Mouse (Mus musculus) liver, embryonic 11.5 days (tissue): ENCODE results near the gene Izumo2. TPM values are rescaled to one million over a fixed set of nuclear protein-coding genes. Genes with fewer than 3 reads are reported as not detected.

Source experiments
- ATAC-seq: fragments of 200-750 bp; cut with Nextera tagmentation; replicated peaks from 2 replicates; pipeline ENCODE4 v1.8.0; 2017; ENCODE audit warnings: moderate number of reproducible peaks, mild to moderate bottlenecking, moderate TSS enrichment, moderate library complexity; ENCODE audit not compliant: low FRiP score
- DNase-seq: peaks from one replicate; pipeline ENCODE4 v3.0.0-alpha.2; 2017; ENCODE audit warnings: low spot score
- H3K27ac ChIP-seq: fragments of 300-500 bp; sonication (generic); 2 replicates; pipeline ENCODE4 v1.5.1; 2014; ENCODE audit warnings: mild to moderate bottlenecking, low read depth, low read length, control low read depth
- H3K27me3 ChIP-seq: fragments of 300-500 bp; sonication (generic); replicated peaks from 2 replicates; pipeline ENCODE4 v1.6.1; 2014; ENCODE audit warnings: low read length, mixed read lengths; ENCODE audit not compliant: control insufficient read depth, insufficient read depth
- H3K36me3 ChIP-seq: fragments of 300-500 bp; sonication (generic); 2 replicates; pipeline ENCODE4 v1.6.1; 2014; ENCODE audit warnings: mild to moderate bottlenecking, low read length, moderate library complexity, mixed read lengths; ENCODE audit not compliant: control insufficient read depth, insufficient read depth
- H3K4me1 ChIP-seq: fragments of 300-500 bp; sonication (generic); replicated peaks from 2 replicates; pipeline ENCODE4 v1.6.1; 2014; ENCODE audit warnings: low read length, mixed read lengths; ENCODE audit not compliant: control insufficient read depth, insufficient read depth
- H3K4me2 ChIP-seq: fragments of 300-500 bp; sonication (generic); 2 replicates; pipeline ENCODE4 v1.6.1; 2014; ENCODE audit warnings: mild to moderate bottlenecking, control low read depth, moderate library complexity
- H3K4me3 ChIP-seq: fragments of 300-500 bp; sonication (generic); 2 replicates; pipeline ENCODE4 v1.5.1; 2014; ENCODE audit warnings: low read depth, low read length, control low read depth
- H3K9ac ChIP-seq: fragments of 300-500 bp; sonication (generic); 2 replicates; pipeline ENCODE4 v1.6.1; 2014; ENCODE audit warnings: low read depth, low read length, control low read depth
- H3K9me3 ChIP-seq: fragments of 300-500 bp; sonication (generic); 2 replicates; pipeline ENCODE4 v1.6.1; 2016; ENCODE audit warnings: low read length, inconsistent platforms, mixed read lengths; ENCODE audit not compliant: control insufficient read depth
- WGBS: fragments of 180-500 bp; shearing (Covaris S2); extraction: QIAGEN DNeasy Blood & Tissue Kit; methylation state at CpG from one replicate; pipeline ENCODE4 v1.1.7; 2014; 5-methylcytosine and 5-hydroxymethylcytosine counted together
- polyA plus RNA-seq: library from polyadenylated mRNA; unstranded; fragments of >200 nt; fragmentation: Nextera tagmentation; extraction: Ambion mirVana; gene quantifications from 2 replicates; pipeline ENCODE4 v1.2.1, GENCODE M21; 2014

The Izumo2 gene
- polyA plus RNA-seq, 1 experiment from 2014 or later = not detected

- Histone ChIP-seq H3K4me3 (no peak overlapping the region), H3K27ac (no peak overlapping the region), H3K4me2 (no peak overlapping the region), H3K36me3 (peaks cover 32% of the 10 kb centered on the region), H3K27me3 (no peaks in the 10 kb centered on the region), H3K9me3 (no peaks in the 10 kb centered on the region), H3K4me1 (no peaks in the 10 kb centered on the region), H3K9ac (no peak overlapping the region)
- ATAC-seq (no peak), DNase-seq (no peak)
Measured at GRCm38 (mm10) chr7:44760366-44760765, 51.8 kb downstream of the Izumo2 start.

DNA sequence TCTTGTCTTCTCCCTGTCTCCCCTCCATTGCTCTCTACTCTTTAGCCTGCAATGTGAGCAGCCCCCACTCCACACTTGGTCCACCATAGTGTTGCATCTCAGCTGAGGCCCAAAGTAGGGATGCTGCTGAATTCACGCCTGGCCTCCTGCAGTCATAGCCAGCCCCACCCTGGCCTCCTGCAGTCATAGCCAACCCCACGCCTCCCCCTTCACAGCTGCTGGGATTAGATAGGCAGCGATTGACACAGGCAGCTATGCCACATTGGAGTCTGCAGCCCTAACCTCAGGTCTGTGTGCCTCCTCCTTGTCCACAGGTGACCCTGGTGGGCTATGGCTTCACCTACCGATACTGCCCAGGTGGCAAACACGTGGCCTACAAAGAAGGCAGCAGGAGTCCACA lies 59.6 kb downstream of the Izumo2 start:
- H3K4me3 ChIP-seq = no peak overlapping the region
- peak overlapping the region; percentile 14; the same call in 1 of the 2 replicates for H3K4me2 ChIP-seq
- DNase-seq (no peak), ATAC-seq (peak; percentile 65)
- no peaks in the 10 kb centered on the region for H3K9me3 ChIP-seq
- WGBS = 74% methylated on average over 5 of the region's 5 CpGs
- peaks cover 20% of the 10 kb centered on the region for H3K4me1 ChIP-seq
- no peaks in the 10 kb centered on the region for H3K27me3 ChIP-seq
- peaks cover 19% of the 10 kb centered on the region; the same call in 1 of the 2 replicates for H3K36me3 ChIP-seq
- no peak overlapping the region for H3K27ac ChIP-seq
- H3K9ac ChIP-seq = no peak overlapping the region

Other genes with a start within 250 kb of the Izumo2 start
- gene Aspdh, start 243.4 kb upstream of the Izumo2 start, polyA plus RNA-seq = 5.6 and 6.4 TPM in 2 replicates
- 145 and 146 TPM in 2 replicates for gene Josd2, start 240.8 kb upstream of the Izumo2 start, polyA plus RNA-seq
- gene Emc10, start 212.2 kb upstream of the Izumo2 start, polyA plus RNA-seq = 72.8 and 75.2 TPM in 2 replicates
- 4.7 and 5.9 TPM in 2 replicates for gene Fam71e1, start 212.2 kb upstream of the Izumo2 start, polyA plus RNA-seq
- not detected in 2 replicates for gene Mybpc2, start 184.1 kb upstream of the Izumo2 start, polyA plus RNA-seq
- 0.05 TPM in 1 of 2 replicates, not detected in the other for gene Spib, start 176.7 kb upstream of the Izumo2 start, polyA plus RNA-seq
- gene Pold1, start 159.9 kb upstream of the Izumo2 start, polyA plus RNA-seq = 119 and 128 TPM in 2 replicates
- 65.6 and 69.2 TPM in 2 replicates for gene Nr1h2, start 154.8 kb upstream of the Izumo2 start, polyA plus RNA-seq
- 1.4 and 2.1 TPM in 2 replicates for gene Napsa, start 136.4 kb upstream of the Izumo2 start, polyA plus RNA-seq
- gene Kcnc3, start 118.1 kb upstream of the Izumo2 start, polyA plus RNA-seq = 0.22 and 0.23 TPM in 2 replicates
- 0.66 and 0.68 TPM in 2 replicates for gene Myh14, start 37.9 kb upstream of the Izumo2 start, polyA plus RNA-seq
- 36.4 and 39.2 TPM in 2 replicates for gene Vrk3, start 39.7 kb downstream of the Izumo2 start, polyA plus RNA-seq
- 2.7 TPM in 2 replicates for gene Zfp473, start 42.3 kb downstream of the Izumo2 start, polyA plus RNA-seq
- gene Nup62, start 107.3 kb downstream of the Izumo2 start, polyA plus RNA-seq = 85.7 and 91.4 TPM in 2 replicates
- 1.3 and 2.9 TPM in 2 replicates for gene Il4i1, start 107.6 kb downstream of the Izumo2 start, polyA plus RNA-seq
- gene Atf5, start 107.9 kb downstream of the Izumo2 start, polyA plus RNA-seq = 3.9 and 4.2 TPM in 2 replicates
- gene Akt1s1, start 140.2 kb downstream of the Izumo2 start, polyA plus RNA-seq = 46.5 and 53.9 TPM in 2 replicates
- gene Tbc1d17, start 140.3 kb downstream of the Izumo2 start, polyA plus RNA-seq = 50.5 and 53.3 TPM in 2 replicates
- 30.9 and 32.5 TPM in 2 replicates for gene Pnkp, start 148.4 kb downstream of the Izumo2 start, polyA plus RNA-seq
- gene Ptov1, start 161.0 kb downstream of the Izumo2 start, polyA plus RNA-seq = 162 and 164 TPM in 2 replicates
- gene Med25, start 184.0 kb downstream of the Izumo2 start, polyA plus RNA-seq = 66.8 and 72.5 TPM in 2 replicates
- 15.5 and 17.6 TPM in 2 replicates for gene Fuz, start 187.3 kb downstream of the Izumo2 start, polyA plus RNA-seq
- 100 and 111 TPM in 2 replicates for gene Ap2a1, start 220.8 kb downstream of the Izumo2 start, polyA plus RNA-seq
- 0.10 TPM in 1 of 2 replicates, not detected in the other for gene Tsks, start 234.5 kb downstream of the Izumo2 start, polyA plus RNA-seq